Mouse (Mus musculus): Measurements from ENCODE around the gene Trim14.
"Not testable (repeated sequence)": the region's sequence is repeated elsewhere in the genome, so short reads cannot be mapped to it uniquely, and the experiment has no call there.

The Trim14 gene

GRCm38 (mm10) chr4:46535840-46536361 is at the start of gene Trim14:
Gene Trim14 (minus strand): TSS chr4:46536141.
- peak; percentile 42 for ATAC-seq (ENCODE audit: low TSS enrichment)

GRCm38 (mm10) chr4:46585041-46585810 is 49.3 kb upstream of the Trim14 start:
- ATAC-seq (ENCODE audit: low TSS enrichment): no peak

- not testable (repeated sequence) for ATAC-seq (ENCODE audit: low TSS enrichment)
Observed at GRCm38 (mm10) chr4:46584536-46584935, 48.6 kb upstream of the Trim14 start.

GRCm38 (mm10) chr4:46584084-46584483 is 48.1 kb upstream of the Trim14 start:
- ATAC-seq (ENCODE audit: low TSS enrichment): not testable (repeated sequence)

- ATAC-seq (ENCODE audit: low TSS enrichment): not testable (repeated sequence)
Observed at GRCm38 (mm10) chr4:46582024-46582423, 46.1 kb upstream of the Trim14 start.

GRCm38 (mm10) chr4:46581577-46581976 is 45.6 kb upstream of the Trim14 start:
- ATAC-seq (ENCODE audit: low TSS enrichment): not testable (repeated sequence)

- not testable (repeated sequence) for ATAC-seq (ENCODE audit: low TSS enrichment)
Observed at GRCm38 (mm10) chr4:46580799-46581243, 44.9 kb upstream of the Trim14 start.

GRCm38 (mm10) chr4:46578796-46579346 is 42.9 kb upstream of the Trim14 start:
- not testable (repeated sequence) for ATAC-seq (ENCODE audit: low TSS enrichment)

GRCm38 (mm10) chr4:46578228-46578627 is 42.3 kb upstream of the Trim14 start:
- no peak for ATAC-seq (ENCODE audit: low TSS enrichment)

- not testable (repeated sequence) for ATAC-seq (ENCODE audit: low TSS enrichment)
Observed at GRCm38 (mm10) chr4:46575509-46576284, 39.8 kb upstream of the Trim14 start.

GRCm38 (mm10) chr4:46574841-46575240 is 38.9 kb upstream of the Trim14 start:
- no peak for ATAC-seq (ENCODE audit: low TSS enrichment)

GRCm38 (mm10) chr4:46574024-46574753 is 38.2 kb upstream of the Trim14 start:
- ATAC-seq (ENCODE audit: low TSS enrichment): no peak

- ATAC-seq (ENCODE audit: low TSS enrichment): no peak
Observed at GRCm38 (mm10) chr4:46572616-46573015, 36.7 kb upstream of the Trim14 start.

- ATAC-seq (ENCODE audit: low TSS enrichment): no peak
Observed at GRCm38 (mm10) chr4:46571744-46572143, 35.8 kb upstream of the Trim14 start.

- peak; percentile 77 for ATAC-seq (ENCODE audit: low TSS enrichment)
Observed at GRCm38 (mm10) chr4:46569671-46570070, 33.7 kb upstream of the Trim14 start.

- ATAC-seq (ENCODE audit: low TSS enrichment): no peak
Observed at GRCm38 (mm10) chr4:46568169-46568568, 32.2 kb upstream of the Trim14 start.

GRCm38 (mm10) chr4:46566931-46567671 is 31.2 kb upstream of the Trim14 start:
- no peak for ATAC-seq (ENCODE audit: low TSS enrichment)

GRCm38 (mm10) chr4:46565393-46565955 is 29.5 kb upstream of the Trim14 start:
- ATAC-seq (ENCODE audit: low TSS enrichment): no peak

- no peak for ATAC-seq (ENCODE audit: low TSS enrichment)
Observed at GRCm38 (mm10) chr4:46564247-46564646, 28.3 kb upstream of the Trim14 start.

GRCm38 (mm10) chr4:46563847-46564246 is 27.9 kb upstream of the Trim14 start:
- ATAC-seq (ENCODE audit: low TSS enrichment): no peak

All from frontal cortex, adult (tissue).